Mouse (Mus musculus) central nervous system, embryonic 18 days (tissue): ENCODE measurements around the gene Ngb. TPM values are rescaled to one million over a fixed set of nuclear protein-coding genes. Genes with fewer than 3 reads are reported as not detected.

Experiments used
- polyA plus RNA-seq: library from polyadenylated mRNA; depleted of rRNA; stranded (reverse); fragments of >200 nt; gene quantifications from 2 replicates; pipeline ENCODE4 v1.2.3, GENCODE M21; 2012; rRNA removed

Gene Ngb
- polyA plus RNA-seq, result 6.0 and 6.8 TPM in 2 replicates

GRCm38 (mm10) chr12:87102165-87102631 is at the start of gene Ngb:
Gene Ngb (minus strand): TSS chr12:87102539.

GRCm38 (mm10) chr12:87147395-87148089 is 45.2 kb upstream of the Ngb start, which contains the start of gene Pomt2:
Gene Pomt2 (minus strand): TSS chr12:87147968.

GRCm38 (mm10) chr12:87146966-87147365 is 44.6 kb upstream of the Ngb start, which contains the start of gene Gstz1:
Gene Gstz1 (plus strand): TSS chr12:87147165.

Other genes starting within 250 kb of the Ngb start
- 51.3 and 63.4 TPM in 2 replicates for gene Irf2bpl, start 217.7 kb downstream of the Ngb start, polyA plus RNA-seq
- 57.9 and 58.9 TPM in 2 replicates for gene Cipc, start 155.5 kb downstream of the Ngb start, polyA plus RNA-seq
- gene Zdhhc22, start 112.1 kb downstream of the Ngb start, polyA plus RNA-seq, result 19.1 and 22.9 TPM in 2 replicates
- gene Tmem63c, start 81.2 kb downstream of the Ngb start, polyA plus RNA-seq, result 28.4 and 28.9 TPM in 2 replicates
- gene Gstz1, start 44.6 kb upstream of the Ngb start, polyA plus RNA-seq, result 62.8 and 64.3 TPM in 2 replicates
- gene Pomt2, start 45.4 kb upstream of the Ngb start, polyA plus RNA-seq, result 18.9 and 20.1 TPM in 2 replicates
- 1.7 and 2.4 TPM in 2 replicates for gene Samd15, start 97.2 kb upstream of the Ngb start, polyA plus RNA-seq
- 16.0 and 16.5 TPM in 2 replicates for gene Tmed8, start 97.9 kb upstream of the Ngb start, polyA plus RNA-seq
- 2.2 and 2.9 TPM in 2 replicates for gene Noxred1, start 136.2 kb upstream of the Ngb start, polyA plus RNA-seq
- 65.6 and 66.4 TPM in 2 replicates for gene Vipas39, start 163.7 kb upstream of the Ngb start, polyA plus RNA-seq
- 217 and 227 TPM in 2 replicates for gene Ahsa1, start 163.9 kb upstream of the Ngb start, polyA plus RNA-seq
- 0.65 and 1.0 TPM in 2 replicates for gene Ism2, start 197.2 kb upstream of the Ngb start, polyA plus RNA-seq